Mouse (Mus musculus): ENCODE results near the gene Ostm1. TPM values are rescaled to one million over a fixed set of nuclear protein-coding genes. Genes with fewer than 3 reads are reported as not detected.

The Ostm1 gene
- polyA plus RNA-seq, 2 experiments = 7.0 to 14.3 TPM

DNA sequence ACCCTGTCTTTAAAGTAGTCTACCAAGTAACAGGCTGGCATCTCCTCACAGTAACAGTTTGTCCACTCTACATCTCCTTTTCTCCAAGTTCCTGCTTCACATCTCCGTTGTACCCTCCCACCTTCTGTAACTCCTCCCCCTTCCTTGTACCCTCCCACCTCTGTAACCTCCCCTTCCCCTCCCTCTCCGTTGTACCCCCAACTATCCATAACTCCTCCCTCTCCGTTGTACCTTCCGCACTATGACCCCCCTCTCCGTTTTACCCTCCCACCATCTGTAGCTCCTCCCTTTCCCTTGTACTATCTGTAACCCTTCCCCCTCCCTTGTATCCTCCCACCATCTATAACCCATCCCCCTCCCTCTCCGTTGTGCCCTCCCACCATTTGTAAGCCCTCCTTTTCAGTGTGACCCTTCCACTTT lies 97.0 kb downstream of the Ostm1 start:
- no peaks in the 10 kb centered on the region for H3K9me3 ChIP-seq (ENCODE audit: control insufficient read depth, low read length)
- H3K27me3 ChIP-seq (ENCODE audit: control insufficient read depth, insufficient read depth, low read length) = no peaks in the 10 kb centered on the region
- DNase-seq (ENCODE audit: low read depth in 3 of 3, low spot score in 3 of 3) (peak; percentile 31 to 37 (median 31)), ATAC-seq (ENCODE audit: insufficient read depth) (peak; percentile 30; the same call in 1 of the 2 replicates)
- no peak for TF ChIP-seq EP300 (IDR thresholded peaks at IDR 0.05; ENCODE audit: low read depth)
- WGBS (ENCODE audit: insufficient replicate concordance) = 9% methylated on average over 6 of the region's 6 CpGs
- H3K4me3 ChIP-seq (ENCODE audit: insufficient read depth in 1 of 2, low read depth in 2 of 2, low read length in 2 of 2) = peak overlapping the region; percentile 44 to 90
- H3K4me1 ChIP-seq (replicated peaks; ENCODE audit: control insufficient read depth in 2 of 2, insufficient read depth in 2 of 2, low read length in 1 of 2) = peaks cover 4 to 10% of the 10 kb centered on the region in 2 experiments; a peak in 3 of 4 replicates
- no peak overlapping the region for H3K9ac ChIP-seq (replicated peaks)
- peak overlapping the region; percentile 86 for H3K4me2 ChIP-seq (ENCODE audit: low read depth)
- H3K36me3 ChIP-seq (replicated peaks; ENCODE audit: control insufficient read depth, insufficient read depth, low read depth) = peaks cover 3% of the 10 kb centered on the region; the same call in 1 of the 2 replicates
- H3K27ac ChIP-seq = no peak overlapping the region

GRCm38 (mm10) chr10:42682421-42682820 lies 98.8 kb downstream of the Ostm1 start:
- no peak for TF ChIP-seq CTCF (IDR thresholded peaks at IDR 0.05; ENCODE audit: low read depth)
- no peak for TF ChIP-seq EP300 (IDR thresholded peaks at IDR 0.05; ENCODE audit: low read depth)
- no peak for ATAC-seq (ENCODE audit: insufficient read depth)
- no peak overlapping the region for H3K27ac ChIP-seq
- no peak overlapping the region for H3K4me2 ChIP-seq (ENCODE audit: low read depth)
- H3K36me3 ChIP-seq (replicated peaks; ENCODE audit: control insufficient read depth, insufficient read depth, low read depth) = peaks cover 3% of the 10 kb centered on the region; the same call in 1 of the 2 replicates
- no peak overlapping the region for H3K4me3 ChIP-seq (ENCODE audit: insufficient read depth in 1 of 2, low read depth in 2 of 2, low read length in 2 of 2)
- H3K4me1 ChIP-seq (replicated peaks; ENCODE audit: control insufficient read depth in 2 of 2, insufficient read depth in 2 of 2, low read length in 1 of 2) = peaks cover 4 to 10% of the 10 kb centered on the region in 2 experiments; a peak in 3 of 4 replicates
- DNase-seq (ENCODE audit: low read depth in 3 of 3, low spot score in 3 of 3) = no peak
- no peaks in the 10 kb centered on the region for H3K9me3 ChIP-seq (ENCODE audit: control insufficient read depth, low read length)
- WGBS (ENCODE audit: insufficient replicate concordance) = 81% methylated on average over 8 of the region's 8 CpGs
- no peaks in the 10 kb centered on the region for H3K27me3 ChIP-seq (ENCODE audit: control insufficient read depth, insufficient read depth, low read length)
- H3K9ac ChIP-seq (replicated peaks) = no peak overlapping the region

DNA sequence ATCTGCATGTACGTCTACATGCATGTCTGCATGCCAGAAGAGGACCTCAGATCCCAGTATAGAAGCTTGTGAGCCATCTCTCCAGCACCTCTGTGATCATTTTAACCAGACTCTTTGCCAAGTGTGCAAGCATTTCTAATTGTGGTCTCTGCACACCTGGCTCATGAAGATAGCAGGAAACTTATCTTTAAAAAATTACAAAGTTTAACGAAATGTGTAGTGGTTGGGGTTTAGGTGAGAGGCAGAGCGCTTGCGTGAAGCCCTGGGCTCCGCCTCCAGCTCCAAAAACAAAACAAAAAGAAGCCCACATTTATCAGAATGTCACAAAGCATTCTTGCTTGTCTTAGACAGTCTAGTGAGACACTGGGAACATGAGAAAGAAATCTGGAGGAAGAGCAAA lies 104.3 kb downstream of the Ostm1 start:
- no peak overlapping the region for H3K4me3 ChIP-seq (ENCODE audit: insufficient read depth in 1 of 2, low read depth in 2 of 2, low read length in 2 of 2)
- no peaks in the 10 kb centered on the region for H3K9me3 ChIP-seq (ENCODE audit: control insufficient read depth, low read length)
- no peak overlapping the region for H3K4me2 ChIP-seq (ENCODE audit: low read depth)
- H3K9ac ChIP-seq (replicated peaks) = no peak overlapping the region
- H3K27ac ChIP-seq = no peak overlapping the region
- DNase-seq (ENCODE audit: low read depth in 3 of 3, low spot score in 3 of 3) (no peak), ATAC-seq (ENCODE audit: insufficient read depth) (no peak)
- no peaks in the 10 kb centered on the region for H3K4me1 ChIP-seq (replicated peaks; ENCODE audit: control insufficient read depth in 2 of 2, insufficient read depth in 2 of 2, low read length in 1 of 2)
- no peak for TF ChIP-seq EP300 (IDR thresholded peaks at IDR 0.05; ENCODE audit: low read depth)
- H3K27me3 ChIP-seq (ENCODE audit: control insufficient read depth, insufficient read depth, low read length) = no peaks in the 10 kb centered on the region
- 44% methylated on average over 5 of the region's 5 CpGs for WGBS (ENCODE audit: insufficient replicate concordance)
- peaks cover 3% of the 10 kb centered on the region; the same call in 1 of the 2 replicates for H3K36me3 ChIP-seq (replicated peaks; ENCODE audit: control insufficient read depth, insufficient read depth, low read depth)

DNA sequence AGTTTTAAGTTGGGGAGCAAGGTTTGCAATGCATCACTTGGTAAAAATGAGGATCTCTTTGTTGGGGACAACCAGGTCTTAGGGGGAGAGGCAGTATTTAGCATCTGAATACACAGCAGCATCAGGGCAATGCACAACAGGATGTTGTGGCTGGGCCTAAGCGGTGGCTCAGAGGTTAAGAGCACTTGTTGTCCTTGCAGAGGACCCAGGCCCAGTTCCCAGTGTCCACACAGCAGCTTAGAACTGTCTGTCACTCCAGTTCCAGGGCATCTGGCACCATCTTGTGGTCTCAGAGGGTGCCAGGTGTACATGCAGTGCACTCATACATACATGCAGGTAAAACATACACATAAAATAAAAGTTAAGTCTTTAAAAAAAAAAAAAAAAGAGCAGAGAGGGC lies 106.1 kb downstream of the Ostm1 start:
- no peak overlapping the region for H3K4me2 ChIP-seq (ENCODE audit: low read depth)
- no peak for DNase-seq (ENCODE audit: low read depth in 3 of 3, low spot score in 3 of 3)
- 89% methylated on average over 1 of the region's 1 CpGs for WGBS (ENCODE audit: insufficient replicate concordance)

GRCm38 (mm10) chr10:42690233-42691028 lies 106.8 kb downstream of the Ostm1 start:
- ATAC-seq (ENCODE audit: insufficient read depth) (no peak), DNase-seq (ENCODE audit: low read depth in 3 of 3, low spot score in 3 of 3) (no peak)
- Histone ChIP-seq H3K27me3 (ENCODE audit: control insufficient read depth, insufficient read depth, low read length) (no peaks in the 10 kb centered on the region), H3K4me1 (replicated peaks; ENCODE audit: control insufficient read depth in 2 of 2, insufficient read depth in 2 of 2, low read length in 1 of 2) (no peaks in the 10 kb centered on the region), H3K4me3 (ENCODE audit: insufficient read depth in 1 of 2, low read depth in 2 of 2, low read length in 2 of 2) (no peak overlapping the region), H3K9me3 (ENCODE audit: control insufficient read depth, low read length) (no peaks in the 10 kb centered on the region), H3K9ac (replicated peaks) (no peak overlapping the region), H3K36me3 (replicated peaks; ENCODE audit: control insufficient read depth, insufficient read depth, low read depth) (no peaks in the 10 kb centered on the region), H3K27ac (no peak overlapping the region), H3K4me2 (ENCODE audit: low read depth) (no peak overlapping the region)
- TF ChIP-seq EP300 (IDR thresholded peaks at IDR 0.05; ENCODE audit: low read depth) (no peak), CTCF (IDR thresholded peaks at IDR 0.05; ENCODE audit: low read depth) (no peak)
- WGBS (ENCODE audit: insufficient replicate concordance) = 84% methylated on average over 17 of the region's 17 CpGs

More for the DNA sequence above, 106.1 kb downstream of the Ostm1 start:
- H3K27ac ChIP-seq = no peak overlapping the region
- no peak for ATAC-seq (ENCODE audit: insufficient read depth)
- no peaks in the 10 kb centered on the region for H3K4me1 ChIP-seq (replicated peaks; ENCODE audit: control insufficient read depth in 2 of 2, insufficient read depth in 2 of 2, low read length in 1 of 2)
- H3K9ac ChIP-seq (replicated peaks) = no peak overlapping the region
- no peak for TF ChIP-seq EP300 (IDR thresholded peaks at IDR 0.05; ENCODE audit: low read depth)
- no peak for TF ChIP-seq CTCF (IDR thresholded peaks at IDR 0.05; ENCODE audit: low read depth)
- H3K36me3 ChIP-seq (replicated peaks; ENCODE audit: control insufficient read depth, insufficient read depth, low read depth) = no peaks in the 10 kb centered on the region
- H3K9me3 ChIP-seq (ENCODE audit: control insufficient read depth, low read length) = no peaks in the 10 kb centered on the region
- H3K4me3 ChIP-seq (ENCODE audit: insufficient read depth in 1 of 2, low read depth in 2 of 2, low read length in 2 of 2) = no peak overlapping the region
- no peaks in the 10 kb centered on the region for H3K27me3 ChIP-seq (ENCODE audit: control insufficient read depth, insufficient read depth, low read length)
